Mouse (Mus musculus) adrenal gland, postnatal 14 days (tissue): Measurements from ENCODE around the gene Olfr171. TPM values are rescaled to one million over a fixed set of nuclear protein-coding genes. Genes with fewer than 3 reads are reported as not detected.
"Not testable (repeated sequence)": the region's sequence is repeated elsewhere in the genome, so short reads cannot be mapped to it uniquely, and the experiment has no call there.

Experiments
- DNase-seq: peaks from one replicate; pipeline ENCODE4 v3.0.0; 2021; ENCODE audit warnings: mixed read lengths
- long read RNA-seq, 2 experiments: library from polyadenylated mRNA; stranded (forward); transcript quantifications; one replicate each; pipeline ENCODE4 v2.0.0; 2021
- total RNA-seq: library from RNA; stranded (reverse); gene quantifications from 2 replicates; pipeline ENCODE4 v1.2.3, GENCODE M21; 2021

The Olfr171 gene
- not detected in 2 replicates for total RNA-seq
- long read RNA-seq, experiment 1 = 0 reads
- long read RNA-seq, experiment 2 = 0 reads

GRCm38 (mm10) chr16:19629816-19630215, at the start of gene Olfr171:
Gene Olfr171, minus strand, starts transcription at chr16:19629916.
- DNase-seq = no peak

GRCm38 (mm10) chr16:19670768-19671357, 41.1 kb upstream of the Olfr171 start:
- no peak for DNase-seq

- no peak for DNase-seq
Measured at GRCm38 (mm10) chr16:19666312-19666711, 36.6 kb upstream of the Olfr171 start.

GRCm38 (mm10) chr16:19611782-19612181, 17.9 kb downstream of the Olfr171 start, which contains the start of gene Olfr170:
Gene Olfr170, minus strand, starts transcription at chr16:19611882.
- DNase-seq = not testable (repeated sequence)

- no peak for DNase-seq
Measured at GRCm38 (mm10) chr16:19603166-19603565, 26.6 kb downstream of the Olfr171 start.

Other genes starting within 250 kb of the Olfr171 start
- not detected in 2 replicates for gene Olfr165, start 206.8 kb downstream of the Olfr171 start, total RNA-seq
- not detected in 2 replicates for gene Olfr166, start 146.2 kb downstream of the Olfr171 start, total RNA-seq
- not detected in 2 replicates for gene Olfr167, start 107.7 kb downstream of the Olfr171 start, total RNA-seq
- gene Olfr168, start 94.4 kb downstream of the Olfr171 start, total RNA-seq = not detected in 2 replicates
- not detected in 2 replicates for gene Olfr169, start 58.1 kb downstream of the Olfr171 start, total RNA-seq
- not detected in 2 replicates for gene Olfr170, start 18.0 kb downstream of the Olfr171 start, total RNA-seq
- 0.15 TPM in 1 of 2 replicates, not detected in the other for gene Lamp3, start 76.5 kb upstream of the Olfr171 start, total RNA-seq
- 0.89 and 3.5 TPM in 2 replicates for gene B3gnt5, start 130.3 kb upstream of the Olfr171 start, total RNA-seq